Mouse (Mus musculus): ENCODE results near the gene Ubxn2a. TPM values are rescaled to one million over a fixed set of nuclear protein-coding genes. Genes with fewer than 3 reads are reported as not detected.
A peak's percentile ranks its signal among the peaks of the same experiment; 100 is the strongest.
"Not testable (repeated sequence)": the region's sequence is repeated elsewhere in the genome, so short reads cannot be mapped to it uniquely, and the experiment has no call there.

The Ubxn2a gene
- polyA plus RNA-seq, 1 experiment from 2014 or later, result 20.3 TPM

- H3K36me3 ChIP-seq (ENCODE audit: control insufficient read depth, insufficient read depth, low read length); H3K9me3 ChIP-seq (ENCODE audit: control insufficient read depth, low read length); H3K9ac ChIP-seq (ENCODE audit: low read length); H3K4me2 ChIP-seq; H3K4me1 ChIP-seq (ENCODE audit: control insufficient read depth, insufficient read depth, low read length); H3K27me3 ChIP-seq (ENCODE audit: control insufficient read depth, insufficient read depth, low read length); H3K4me3 ChIP-seq (ENCODE audit: low read depth, low read length); H3K27ac ChIP-seq (ENCODE audit: low read depth, low read length); ATAC-seq (ENCODE audit: low FRiP score); DNase-seq (ENCODE audit: low spot score, missing footprints): not testable (repeated sequence)
- 95% methylated on average over 4 of the region's 4 CpGs for WGBS
These were observed 20.9 kb downstream of the Ubxn2a start for GRCm38 (mm10) chr12:4886581-4886980.

GRCm38 (mm10) chr12:4885062-4885461 lies 22.4 kb downstream of the Ubxn2a start:
- no peaks in the 10 kb centered on the region for H3K27me3 ChIP-seq (ENCODE audit: control insufficient read depth, insufficient read depth, low read length)
- H3K36me3 ChIP-seq (ENCODE audit: control insufficient read depth, insufficient read depth, low read length), result no peaks in the 10 kb centered on the region
- no peak overlapping the region for H3K9ac ChIP-seq (ENCODE audit: low read length)
- no peak for ATAC-seq (ENCODE audit: low FRiP score)
- H3K4me2 ChIP-seq, result no peak overlapping the region
- DNase-seq (ENCODE audit: low spot score, missing footprints), result no peak
- H3K4me1 ChIP-seq (ENCODE audit: control insufficient read depth, insufficient read depth, low read length), result no peaks in the 10 kb centered on the region
- H3K4me3 ChIP-seq (ENCODE audit: low read depth, low read length), result no peak overlapping the region
- 87% methylated on average over 1 of the region's 1 CpGs for WGBS
- H3K27ac ChIP-seq (ENCODE audit: low read depth, low read length), result no peak overlapping the region
- H3K9me3 ChIP-seq (ENCODE audit: control insufficient read depth, low read length), result no peaks in the 10 kb centered on the region

DNA sequence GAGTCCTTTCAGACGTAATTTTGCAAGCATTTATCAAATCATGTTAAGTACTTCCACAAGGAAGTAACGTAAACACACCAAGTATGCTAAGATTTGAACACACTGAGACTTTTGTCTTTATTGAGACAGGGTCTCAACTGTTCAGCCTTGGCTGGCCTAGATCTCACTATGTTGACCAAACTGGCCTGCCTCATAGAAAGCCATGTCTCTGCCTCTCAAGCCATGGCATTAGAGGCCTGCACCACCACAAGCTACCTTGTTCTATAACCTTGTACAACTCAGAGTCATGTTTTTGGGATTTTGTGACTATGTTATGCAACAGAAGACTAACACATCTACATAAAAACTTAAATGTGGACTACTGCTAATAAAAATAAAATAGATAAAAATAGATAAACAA lies 25.4 kb downstream of the Ubxn2a start:
- DNase-seq (ENCODE audit: low spot score, missing footprints), result peak; percentile 54

DNA sequence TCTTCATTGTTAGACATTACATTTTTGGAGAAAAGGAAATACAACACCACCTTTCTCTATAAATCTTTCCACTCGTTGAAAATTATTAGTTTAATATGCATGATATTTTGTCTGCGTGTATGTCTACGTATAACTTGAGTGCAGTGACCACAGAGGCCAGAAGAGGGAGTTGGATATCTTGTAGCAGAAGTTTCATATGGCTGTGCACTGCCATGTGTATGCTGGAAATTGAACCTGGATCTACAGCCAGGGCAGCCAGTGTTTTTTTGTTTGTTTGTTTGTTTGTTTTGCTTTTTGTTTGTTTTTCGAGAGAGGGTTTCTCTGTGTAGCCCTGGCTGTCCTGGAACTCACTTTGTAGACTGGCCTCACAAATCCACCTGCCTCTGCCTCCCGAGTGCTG lies 28.5 kb downstream of the Ubxn2a start:
- DNase-seq (ENCODE audit: low spot score, missing footprints) (peak; percentile 69), ATAC-seq (ENCODE audit: low FRiP score) (no peak)
- Histone ChIP-seq H3K4me1 (ENCODE audit: control insufficient read depth, insufficient read depth, low read length) (peaks cover 4% of the 10 kb centered on the region), H3K9ac (ENCODE audit: low read length) (no peak overlapping the region), H3K4me2 (no peak overlapping the region), H3K27ac (ENCODE audit: low read depth, low read length) (no peak overlapping the region), H3K36me3 (ENCODE audit: control insufficient read depth, insufficient read depth, low read length) (no peaks in the 10 kb centered on the region), H3K4me3 (ENCODE audit: low read depth, low read length) (no peak overlapping the region), H3K9me3 (ENCODE audit: control insufficient read depth, low read length) (no peaks in the 10 kb centered on the region), H3K27me3 (ENCODE audit: control insufficient read depth, insufficient read depth, low read length) (no peaks in the 10 kb centered on the region)
- WGBS, result 88% methylated on average over 5 of the region's 5 CpGs

More for the DNA sequence above, 25.4 kb downstream of the Ubxn2a start:
- Histone ChIP-seq H3K4me3 (ENCODE audit: low read depth, low read length) (no peak overlapping the region), H3K27me3 (ENCODE audit: control insufficient read depth, insufficient read depth, low read length) (no peaks in the 10 kb centered on the region), H3K9me3 (ENCODE audit: control insufficient read depth, low read length) (no peaks in the 10 kb centered on the region), H3K27ac (ENCODE audit: low read depth, low read length) (no peak overlapping the region), H3K36me3 (ENCODE audit: control insufficient read depth, insufficient read depth, low read length) (no peaks in the 10 kb centered on the region), H3K9ac (ENCODE audit: low read length) (no peak overlapping the region), H3K4me1 (ENCODE audit: control insufficient read depth, insufficient read depth, low read length) (no peaks in the 10 kb centered on the region), H3K4me2 (no peak overlapping the region)
- no peak for ATAC-seq (ENCODE audit: low FRiP score)
- WGBS, result 86% methylated on average over 2 of the region's 2 CpGs

DNA sequence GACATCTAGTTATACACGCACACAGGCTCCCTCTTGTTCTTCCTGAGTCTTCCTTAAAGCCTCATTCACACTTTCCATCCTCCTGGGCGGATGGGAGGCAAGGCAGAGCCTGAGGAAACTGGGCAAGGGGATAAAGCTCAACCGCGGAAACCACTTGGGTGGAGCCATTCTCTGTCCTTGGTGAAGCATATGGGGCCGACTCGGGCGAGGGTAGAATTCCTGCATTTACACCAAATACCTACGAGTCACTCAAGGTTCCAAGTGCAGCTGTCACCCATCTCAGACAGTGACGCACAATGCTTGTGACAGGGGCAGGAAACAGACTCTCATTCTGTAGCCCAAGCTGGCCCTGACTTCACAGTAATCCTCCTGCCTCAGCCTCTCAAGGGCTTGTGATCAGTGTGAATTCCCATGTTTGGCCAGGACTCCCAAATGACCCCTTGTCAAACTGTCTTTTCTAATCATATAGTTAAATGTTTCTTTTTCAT lies 29.2 kb downstream of the Ubxn2a start:
- Histone ChIP-seq H3K36me3 (ENCODE audit: control insufficient read depth, insufficient read depth, low read length) (no peaks in the 10 kb centered on the region), H3K4me2 (no peak overlapping the region), H3K9ac (ENCODE audit: low read length) (no peak overlapping the region), H3K4me3 (ENCODE audit: low read depth, low read length) (no peak overlapping the region), H3K9me3 (ENCODE audit: control insufficient read depth, low read length) (no peaks in the 10 kb centered on the region), H3K4me1 (ENCODE audit: control insufficient read depth, insufficient read depth, low read length) (peaks cover 6% of the 10 kb centered on the region), H3K27me3 (ENCODE audit: control insufficient read depth, insufficient read depth, low read length) (no peaks in the 10 kb centered on the region), H3K27ac (ENCODE audit: low read depth, low read length) (no peak overlapping the region)
- DNase-seq (ENCODE audit: low spot score, missing footprints), result peak; percentile 44
- ATAC-seq (ENCODE audit: low FRiP score), result no peak
- 84% methylated on average over 9 of the region's 9 CpGs for WGBS

DNA sequence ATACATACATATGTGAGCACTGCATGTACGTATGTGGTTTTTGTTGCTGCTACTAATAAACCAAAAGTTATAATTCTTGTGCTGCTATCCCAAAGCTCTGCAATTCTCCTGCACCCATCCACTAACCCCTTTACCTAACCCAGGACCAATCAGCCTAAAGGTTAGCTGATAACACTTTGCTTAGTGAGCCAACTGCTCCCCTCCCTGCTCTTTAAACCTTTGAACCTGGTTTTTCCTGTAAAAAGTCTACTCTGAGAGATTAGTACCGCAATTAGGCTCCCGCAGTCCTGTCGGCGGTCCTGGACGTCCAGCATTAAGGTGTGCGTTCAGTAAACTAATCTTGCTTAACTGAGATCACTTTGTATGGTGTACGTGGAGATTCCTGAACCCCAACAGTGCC lies 31.9 kb downstream of the Ubxn2a start:
- no peaks in the 10 kb centered on the region for H3K27me3 ChIP-seq (ENCODE audit: control insufficient read depth, insufficient read depth, low read length)
- H3K4me3 ChIP-seq (ENCODE audit: low read depth, low read length), result no peak overlapping the region
- DNase-seq (ENCODE audit: low spot score, missing footprints), result no peak
- no peak overlapping the region for H3K4me2 ChIP-seq
- 87% methylated on average over 8 of the region's 8 CpGs for WGBS
- no peak for ATAC-seq (ENCODE audit: low FRiP score)
- no peak overlapping the region for H3K27ac ChIP-seq (ENCODE audit: low read depth, low read length)
- H3K4me1 ChIP-seq (ENCODE audit: control insufficient read depth, insufficient read depth, low read length), result peaks cover 6% of the 10 kb centered on the region
- no peak overlapping the region for H3K9ac ChIP-seq (ENCODE audit: low read length)
- no peaks in the 10 kb centered on the region for H3K36me3 ChIP-seq (ENCODE audit: control insufficient read depth, insufficient read depth, low read length)
- H3K9me3 ChIP-seq (ENCODE audit: control insufficient read depth, low read length), result no peaks in the 10 kb centered on the region

DNA sequence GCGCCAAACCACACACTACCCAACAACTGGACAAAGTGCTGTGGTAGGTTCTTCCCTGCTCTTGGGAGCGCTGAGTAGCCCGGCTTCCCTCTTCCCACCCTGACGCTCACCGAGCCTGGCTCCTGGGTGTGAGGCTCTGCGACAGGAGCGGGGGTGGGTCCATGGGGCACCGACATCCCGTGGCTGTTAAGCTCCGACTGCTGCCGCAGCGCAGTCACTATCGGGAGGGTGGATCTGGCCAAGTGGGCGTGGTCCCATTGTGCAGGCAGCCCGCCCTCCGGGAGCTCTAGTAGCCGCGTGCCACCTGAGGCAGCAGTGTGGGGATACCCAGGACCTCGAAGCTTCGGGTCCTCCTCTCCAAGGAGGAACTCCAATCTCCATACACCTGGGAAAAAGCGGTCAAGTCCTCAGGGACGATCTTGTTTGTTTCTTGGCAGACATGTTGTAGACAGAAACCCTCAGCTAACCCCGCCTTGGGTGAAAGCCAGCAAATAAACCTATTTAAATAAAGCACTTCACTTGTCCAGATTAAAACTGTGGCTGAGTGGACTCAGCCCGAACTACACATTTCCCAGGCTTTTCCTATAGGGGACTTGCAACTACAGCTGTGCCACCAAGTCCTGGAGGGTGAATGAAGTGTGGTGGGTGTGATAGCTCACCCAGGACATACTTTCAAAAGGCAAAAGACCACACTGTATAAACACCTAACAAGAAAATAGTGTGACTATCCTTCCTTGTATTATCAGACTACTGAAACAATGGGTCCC lies 33.2 kb downstream of the Ubxn2a start, which contains the start of gene Mfsd2b:
TSS of gene Mfsd2b (minus strand) at position 199 of the 767 bp plus-strand sequence.
- Histone ChIP-seq H3K4me1 (ENCODE audit: control insufficient read depth, insufficient read depth, low read length) (peaks cover 6% of the 10 kb centered on the region), H3K27me3 (ENCODE audit: control insufficient read depth, insufficient read depth, low read length) (no peaks in the 10 kb centered on the region), H3K36me3 (ENCODE audit: control insufficient read depth, insufficient read depth, low read length) (no peaks in the 10 kb centered on the region), H3K4me3 (ENCODE audit: low read depth, low read length) (peak within 1 kb of the TSS; percentile 23), H3K9me3 (ENCODE audit: control insufficient read depth, low read length) (no peaks in the 10 kb centered on the region), H3K4me2 (peak within 1 kb of the TSS; percentile 51), H3K9ac (ENCODE audit: low read length) (peak within 1 kb of the TSS; percentile 34), H3K27ac (ENCODE audit: low read depth, low read length) (no peak within 1 kb of the TSS)
- WGBS, result 5% methylated on average over 24 of the region's 24 CpGs
- peak; percentile 93 for DNase-seq (ENCODE audit: low spot score, missing footprints)
- ATAC-seq (ENCODE audit: low FRiP score), result peak; percentile 90

DNA sequence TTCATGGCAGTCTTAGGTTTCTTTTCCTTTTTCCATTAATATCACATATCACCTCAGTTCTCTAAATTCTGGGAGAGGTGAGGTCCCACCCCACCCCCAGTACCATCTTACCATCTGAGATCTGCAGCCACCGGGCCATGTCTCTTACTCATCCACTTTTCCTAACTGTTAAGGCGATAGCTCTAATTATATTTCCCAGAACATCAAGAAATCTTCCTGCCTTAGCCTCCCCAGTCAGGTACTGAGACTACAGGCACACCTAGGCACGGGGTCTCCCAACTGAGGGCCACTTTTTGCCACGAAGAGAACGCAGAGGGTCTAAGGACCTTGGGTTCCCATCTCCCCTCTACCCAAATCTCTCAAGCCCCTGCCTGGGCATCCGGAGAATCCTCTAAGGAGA lies 34.0 kb downstream of the Ubxn2a start:
- Histone ChIP-seq H3K9ac (ENCODE audit: low read length) (peak overlapping the region; percentile 34; the same call in 1 of the 2 replicates), H3K27me3 (ENCODE audit: control insufficient read depth, insufficient read depth, low read length) (no peaks in the 10 kb centered on the region), H3K4me2 (peak overlapping the region; percentile 51; the same call in 1 of the 2 replicates), H3K27ac (ENCODE audit: low read depth, low read length) (no peak overlapping the region), H3K36me3 (ENCODE audit: control insufficient read depth, insufficient read depth, low read length) (no peaks in the 10 kb centered on the region), H3K9me3 (ENCODE audit: control insufficient read depth, low read length) (no peaks in the 10 kb centered on the region), H3K4me1 (ENCODE audit: control insufficient read depth, insufficient read depth, low read length) (peaks cover 6% of the 10 kb centered on the region), H3K4me3 (ENCODE audit: low read depth, low read length) (peak overlapping the region; percentile 23)
- no peak for DNase-seq (ENCODE audit: low spot score, missing footprints)
- ATAC-seq (ENCODE audit: low FRiP score), result no peak
- 80% methylated on average over 6 of the region's 6 CpGs for WGBS

DNA sequence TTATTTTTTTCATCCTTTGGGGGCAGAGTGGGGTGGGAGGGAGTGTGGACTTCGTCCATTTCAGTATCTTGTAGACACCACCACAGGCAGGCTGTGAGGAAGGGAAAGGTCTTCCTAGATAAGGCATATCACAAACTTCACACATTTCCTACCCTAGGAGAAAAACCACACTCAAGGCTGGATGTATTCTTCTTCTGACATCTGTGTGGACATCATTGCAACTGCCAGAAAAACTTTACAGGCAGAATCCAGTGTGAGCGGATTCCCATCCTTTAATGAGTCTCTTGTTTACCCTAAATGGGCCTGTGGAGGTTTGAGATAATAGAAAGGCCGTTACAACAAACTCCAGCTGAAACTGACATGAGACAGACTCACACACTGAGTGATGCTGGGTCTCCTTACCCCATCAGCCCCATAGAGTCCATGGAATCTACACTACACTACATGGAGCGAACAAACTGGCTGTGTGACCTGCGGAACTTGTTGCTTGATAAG lies 34.5 kb downstream of the Ubxn2a start:
- ATAC-seq (ENCODE audit: low FRiP score) (no peak), DNase-seq (ENCODE audit: low spot score, missing footprints) (no peak)
- Histone ChIP-seq H3K9me3 (ENCODE audit: control insufficient read depth, low read length) (no peaks in the 10 kb centered on the region), H3K4me2 (no peak overlapping the region), H3K36me3 (ENCODE audit: control insufficient read depth, insufficient read depth, low read length) (no peaks in the 10 kb centered on the region), H3K4me1 (ENCODE audit: control insufficient read depth, insufficient read depth, low read length) (peaks cover 6% of the 10 kb centered on the region), H3K9ac (ENCODE audit: low read length) (no peak overlapping the region), H3K27ac (ENCODE audit: low read depth, low read length) (no peak overlapping the region), H3K4me3 (ENCODE audit: low read depth, low read length) (no peak overlapping the region), H3K27me3 (ENCODE audit: control insufficient read depth, insufficient read depth, low read length) (no peaks in the 10 kb centered on the region)
- WGBS, result 82% methylated on average over 5 of the region's 5 CpGs
